16 mouse cellular contexts compared by ENCODE assay signal in the genomic region with DNA sequence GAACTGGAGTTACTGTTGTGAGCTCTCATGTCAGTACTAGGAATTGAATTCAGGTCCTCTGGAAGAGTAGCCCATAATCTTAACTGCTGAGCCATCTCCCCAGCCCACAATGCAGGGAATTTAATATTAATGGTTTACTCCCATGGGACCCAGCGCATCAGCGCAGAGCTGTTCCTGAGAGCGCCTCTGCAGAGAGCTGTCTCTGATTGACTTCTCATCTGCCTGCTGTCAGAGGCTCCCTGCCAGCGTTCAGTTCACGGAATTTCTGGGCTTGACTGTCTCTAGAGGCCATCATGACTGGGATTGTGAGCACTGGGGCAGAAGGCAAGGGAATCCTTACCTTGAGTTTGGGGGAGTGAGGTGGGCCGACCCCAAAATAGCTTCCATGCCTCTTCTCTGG. TPM values are rescaled to one million over a fixed set of nuclear protein-coding genes. Genes with fewer than 3 reads are reported as not detected.
A peak's percentile ranks its signal among the peaks of the same experiment; 100 is the strongest.
DNase-seq lines count a peak whose midpoint lies in the region; ATAC-seq and TF ChIP-seq lines count a peak whose summit lies in the region.
"Had no signal": no experiment of that assay in that cellular context is flagged by ENCODE, and none has a peak within 500 bp of the region (broad histone marks: within the 10 kb centered on the region; RNA-seq: fewer than 3 reads in every experiment).

No protein-coding gene starts in this region.

- no peak for TF ChIP-seq EP300 in ES-Bruce4 (IDR thresholded peaks at IDR 0.05; ENCODE audit: insufficient read depth, low read depth, low read length)

- H3K4me1 ChIP-seq in kidney, embryonic 16.5 days (ENCODE audit: insufficient read depth, low read length): peaks cover 40% of the 10 kb centered on the region
- H3K4me1 ChIP-seq in ES-Bruce4 (ENCODE audit: control insufficient read depth, insufficient read depth, low read length): peaks cover 7% of the 10 kb centered on the region
- H3K4me1 ChIP-seq in stomach, embryonic 14.5 days (ENCODE audit: control insufficient read depth, insufficient read depth, low read length): peaks cover 25% of the 10 kb centered on the region

- H3K27me3 ChIP-seq in kidney, embryonic 16.5 days (ENCODE audit: insufficient read depth, low read length): peaks cover 28% of the 10 kb centered on the region
- H3K27me3 ChIP-seq in ES-Bruce4 (ENCODE audit: control insufficient read depth, insufficient read depth, low read length, poor library complexity, severe bottlenecking): no peaks in the 10 kb centered on the region
- H3K27me3 ChIP-seq in stomach, embryonic 14.5 days (ENCODE audit: control insufficient read depth, insufficient read depth, low read length): peaks cover 16% of the 10 kb centered on the region; the same call in 1 of the 2 replicates
- H3K27me3 ChIP-seq: Patski had no signal

- TF ChIP-seq POLR2A in ES-Bruce4 (IDR thresholded peaks at IDR 0.05; ENCODE audit: insufficient read depth, low read length): no peak
- TF ChIP-seq POLR2A in brain, embryonic 14.5 days (IDR thresholded peaks at IDR 0.05; ENCODE audit: borderline replicate concordance, extremely low read depth, insufficient read depth, insufficient read length, poor library complexity, severe bottlenecking): no peak

- no peak for DNase-seq in kidney, adult 18-20 months
- peak; percentile 50 for DNase-seq in brain, embryonic 14.5 days (ENCODE audit: low read depth)
- no peak for DNase-seq in ovary, postnatal 14 days (ENCODE audit: low spot score)
- DNase-seq: cerebellum, adult 18-20 months; gastrocnemius, postnatal 14 days; layer of hippocampus, postnatal 36 days had no signal

- no peak overlapping the region for H3K4me2 ChIP-seq in kidney, embryonic 16.5 days (replicated peaks; ENCODE audit: low read depth, low read length)
- H3K4me2 ChIP-seq in stomach, embryonic 14.5 days (replicated peaks; ENCODE audit: low read depth, low read length): no peak overlapping the region
- H3K4me2 ChIP-seq: hindbrain, embryonic 15.5 days; liver, embryonic 12.5 days; neural tube, embryonic 12.5 days had no signal

- peak overlapping the region; percentile 33; the same call in 1 of the 2 replicates for H3K9ac ChIP-seq in kidney, embryonic 16.5 days (replicated peaks; ENCODE audit: low read length)
- H3K9ac ChIP-seq in ES-Bruce4 (ENCODE audit: low read depth, poor library complexity, severe bottlenecking): 0 out of 2 replicates have a peak overlapping the region, but pooled peaks have one; percentile 4
- no peak overlapping the region for H3K9ac ChIP-seq in stomach, embryonic 14.5 days (replicated peaks; ENCODE audit: low read depth, low read length)
- H3K9ac ChIP-seq: hindbrain, embryonic 15.5 days; liver, embryonic 12.5 days; lung, embryonic 15.5 days; neural tube, embryonic 12.5 days had no signal

- H3K4me3 ChIP-seq in kidney, embryonic 16.5 days (ENCODE audit: low read length): no peak overlapping the region
- H3K4me3 ChIP-seq in ES-Bruce4 (ENCODE audit: low read depth, low read length): no peak overlapping the region
- H3K4me3 ChIP-seq in stomach, embryonic 14.5 days (ENCODE audit: low read depth, low read length): no peak overlapping the region
- H3K4me3 ChIP-seq: erythroblast, embryonic 14.5 days; hindbrain, embryonic 15.5 days; liver, embryonic 12.5 days; lung, embryonic 15.5 days; neural tube, embryonic 12.5 days had no signal

- no peaks in the 10 kb centered on the region for H3K9me3 ChIP-seq in kidney, embryonic 16.5 days (ENCODE audit: low read length)
- no peaks in the 10 kb centered on the region for H3K9me3 ChIP-seq in ES-Bruce4 (replicated peaks; ENCODE audit: control insufficient read depth, insufficient read depth, low read length, poor library complexity, severe bottlenecking)
- no peaks in the 10 kb centered on the region for H3K9me3 ChIP-seq in stomach, embryonic 14.5 days (ENCODE audit: control insufficient read depth, low read depth, low read length)
- H3K9me3 ChIP-seq: hindbrain, embryonic 15.5 days; liver, embryonic 12.5 days; lung, embryonic 15.5 days; neural tube, embryonic 12.5 days had no signal

- TF ChIP-seq CTCF in ES-Bruce4 (IDR thresholded peaks at IDR 0.05; ENCODE audit: low read depth, low read length): no peak
- TF ChIP-seq CTCF in brain, embryonic 14.5 days (IDR thresholded peaks at IDR 0.05; ENCODE audit: borderline replicate concordance, extremely low read depth, insufficient read depth, insufficient read length): no peak

- WGBS in kidney, embryonic 16.5 days: 65% methylated on average over 6 of the region's 6 CpGs
- 60% methylated on average over 6 of the region's 6 CpGs for WGBS in stomach, embryonic 14.5 days

- no peak overlapping the region for H3K27ac ChIP-seq in kidney, embryonic 16.5 days (ENCODE audit: low read length)
- no peak overlapping the region for H3K27ac ChIP-seq in ES-Bruce4 (ENCODE audit: insufficient read depth, low read length)
- peak overlapping the region; percentile 66; the same call in 1 of the 2 replicates for H3K27ac ChIP-seq in stomach, embryonic 14.5 days (ENCODE audit: low read length)
- H3K27ac ChIP-seq: hindbrain, embryonic 15.5 days; liver, embryonic 12.5 days; lung, embryonic 15.5 days; neural tube, embryonic 12.5 days had no signal

- ATAC-seq in kidney, embryonic 16.5 days (ENCODE audit: low FRiP score, low TSS enrichment): no peak
- no peak for ATAC-seq in stomach, embryonic 14.5 days (ENCODE audit: insufficient number of reproducible peaks, insufficient read depth, low FRiP score, low read depth)
- ATAC-seq in cerebellum, adult (ENCODE audit: insufficient number of reproducible peaks, low FRiP score, low TSS enrichment): no peak
- ATAC-seq: liver, embryonic 12.5 days had no signal

- H3K36me3 ChIP-seq in kidney, embryonic 16.5 days (ENCODE audit: insufficient read depth, low read length): peaks cover 2% of the 10 kb centered on the region; the same call in 1 of the 2 replicates
- H3K36me3 ChIP-seq in ES-Bruce4 (ENCODE audit: control insufficient read depth, insufficient read depth, low read length, poor library complexity, severe bottlenecking): no peaks in the 10 kb centered on the region
- no peaks in the 10 kb centered on the region for H3K36me3 ChIP-seq in stomach, embryonic 14.5 days (ENCODE audit: control insufficient read depth, insufficient read depth, low read length)
- H3K36me3 ChIP-seq: hindbrain, embryonic 15.5 days; liver, embryonic 12.5 days; lung, embryonic 15.5 days; neural tube, embryonic 12.5 days had no signal

RNA-seq across cellular contexts. Expression of a gene that starts 3.6 kb away (rescaled TPM):
- polyA plus RNA-seq in kidney, embryonic 16.5 days (2015; fragmentation: Nextera tagmentation; extraction: Ambion mirVana): 4.9 and 6.0 TPM in 2 replicates
- 2.3 and 2.5 TPM in 2 replicates for polyA plus RNA-seq in ES-Bruce4 (2011; ENCODE audit: insufficient read depth, insufficient read length, low read depth, missing spikeins)
- 0.13 and 0.23 TPM in 2 replicates for polyA plus RNA-seq in brain, embryonic 14.5 days (2012; rRNA removed)
- polyA plus RNA-seq in stomach, embryonic 14.5 days (2014; fragmentation: Nextera tagmentation; extraction: Ambion mirVana): 1.7 and 2.1 TPM in 2 replicates
- polyA plus RNA-seq: erythroblast, embryonic 14.5 days had no signal

RNA-seq across cellular contexts. Expression of a gene that starts 27.9 kb away (rescaled TPM):
- polyA plus RNA-seq in kidney, embryonic 16.5 days (2015; fragmentation: Nextera tagmentation; extraction: Ambion mirVana): 91.0 and 93.2 TPM in 2 replicates
- 13.1 and 19.8 TPM in 2 replicates for polyA plus RNA-seq in ES-Bruce4 (2011; ENCODE audit: insufficient read depth, insufficient read length, low read depth, missing spikeins)
- polyA plus RNA-seq in brain, embryonic 14.5 days (2012; rRNA removed): 18.5 and 19.4 TPM in 2 replicates
- polyA plus RNA-seq in stomach, embryonic 14.5 days (2014; fragmentation: Nextera tagmentation; extraction: Ambion mirVana): 64.2 and 69.9 TPM in 2 replicates

RNA-seq across cellular contexts. Expression of a gene that starts 56.6 kb away (rescaled TPM):
- polyA plus RNA-seq in kidney, embryonic 16.5 days (2015; fragmentation: Nextera tagmentation; extraction: Ambion mirVana): 7.5 and 7.7 TPM in 2 replicates
- polyA plus RNA-seq in ES-Bruce4 (2011; ENCODE audit: insufficient read depth, insufficient read length, low read depth, missing spikeins): 2.0 and 2.3 TPM in 2 replicates
- polyA plus RNA-seq in brain, embryonic 14.5 days (2012; rRNA removed): 0.54 and 0.62 TPM in 2 replicates
- polyA plus RNA-seq in stomach, embryonic 14.5 days (2014; fragmentation: Nextera tagmentation; extraction: Ambion mirVana): 1.3 and 2.6 TPM in 2 replicates
